Mouse (Mus musculus) cerebellum, adult 11 months (tissue): ENCODE measurements around the gene Rbm33.

Experiments
- DNase-seq: peaks from one replicate; pipeline ENCODE4 v3.0.0; 2022

The Rbm33 gene

GRCm38 (mm10) chr5:28414076-28414475 is 97.2 kb downstream of the Rbm33 start:
- peak; percentile 39 for DNase-seq

GRCm38 (mm10) chr5:28416029-28416428 is 99.1 kb downstream of the Rbm33 start:
- DNase-seq: no peak

- DNase-seq: no peak
Observed at GRCm38 (mm10) chr5:28418734-28419133, 101.8 kb downstream of the Rbm33 start.

GRCm38 (mm10) chr5:28419640-28420265 is 102.8 kb downstream of the Rbm33 start:
- no peak for DNase-seq

GRCm38 (mm10) chr5:28423781-28424180 is 106.9 kb downstream of the Rbm33 start:
- DNase-seq: no peak

GRCm38 (mm10) chr5:28425926-28426325 is 109.0 kb downstream of the Rbm33 start:
- DNase-seq: no peak

GRCm38 (mm10) chr5:28450126-28450890 is 133.4 kb downstream of the Rbm33 start:
- DNase-seq: no peak

- DNase-seq: peak; percentile 74
Observed at GRCm38 (mm10) chr5:28451053-28451638, 134.2 kb downstream of the Rbm33 start.

GRCm38 (mm10) chr5:28453086-28453485 is 136.2 kb downstream of the Rbm33 start:
- DNase-seq: no peak

GRCm38 (mm10) chr5:28453523-28453922 is 136.6 kb downstream of the Rbm33 start:
- DNase-seq: no peak

GRCm38 (mm10) chr5:28454546-28454945 is 137.6 kb downstream of the Rbm33 start:
- DNase-seq: no peak

- no peak for DNase-seq
Observed at GRCm38 (mm10) chr5:28455721-28456120, 138.8 kb downstream of the Rbm33 start.

GRCm38 (mm10) chr5:28456366-28456765 is 139.4 kb downstream of the Rbm33 start:
- no peak for DNase-seq

GRCm38 (mm10) chr5:28457921-28458641 is 141.2 kb downstream of the Rbm33 start:
- no peak for DNase-seq

GRCm38 (mm10) chr5:28458821-28459240 is 141.9 kb downstream of the Rbm33 start:
- DNase-seq: no peak

GRCm38 (mm10) chr5:28459456-28460225 is 142.7 kb downstream of the Rbm33 start:
- DNase-seq: no peak

GRCm38 (mm10) chr5:28460556-28461350 is 143.8 kb downstream of the Rbm33 start:
- DNase-seq: no peak

- no peak for DNase-seq
Observed at GRCm38 (mm10) chr5:28461376-28461775, 144.5 kb downstream of the Rbm33 start.

- no peak for DNase-seq
Observed at GRCm38 (mm10) chr5:28462741-28463590, 146.0 kb downstream of the Rbm33 start.

- DNase-seq: no peak
Observed at GRCm38 (mm10) chr5:28463656-28464055, 146.7 kb downstream of the Rbm33 start.
